Mouse (Mus musculus): ENCODE results near the gene F2rl2.

- TF ChIP-seq CTCF (IDR thresholded peaks at IDR 0.05; ENCODE audit: low read depth, low read length) (no peak), POLR2A (IDR thresholded peaks at IDR 0.05; ENCODE audit: extremely low read depth, insufficient read depth, low read length) (no peak)
Measured at GRCm38 (mm10) chr13:95651870-95652668, 44.6 kb upstream of the F2rl2 start.

Measured in liver, adult 2 months (tissue).